Mouse (Mus musculus) erythroblast, adult 5-6 weeks (primary cell): ENCODE results near the gene Thbs2. TPM values are rescaled to one million over a fixed set of nuclear protein-coding genes. Genes with fewer than 3 reads are reported as not detected.
"Not testable (repeated sequence)": the region's sequence is repeated elsewhere in the genome, so short reads cannot be mapped to it uniquely, and the experiment has no call there.

Source experiments
- ATAC-seq: replicated peaks from 2 replicates; pipeline ENCODE4 v1.8.0; 2016; ENCODE audit warnings: moderate number of reproducible peaks, mild to moderate bottlenecking, moderate TSS enrichment, inconsistent platforms; ENCODE audit not compliant: poor library complexity, low FRiP score, severe bottlenecking
- total RNA-seq, 2 experiments: library from RNA; stranded (forward) in 1 of 2; stranded (reverse) in 1 of 2; fragments of 150-400 nt in 1 of 2; fragments of 200-764, 138-1000 nt in 1 of 2; gene quantifications; 2 replicates each; pipeline versions ENCODE4 v1.2.3 to v1.2.4; 2015 to 2017; ENCODE audit warnings: low replicate concordance in 2 of 2

Gene Thbs2
- total RNA-seq, 2 experiments from 2014 or later, result not detected

DNA sequence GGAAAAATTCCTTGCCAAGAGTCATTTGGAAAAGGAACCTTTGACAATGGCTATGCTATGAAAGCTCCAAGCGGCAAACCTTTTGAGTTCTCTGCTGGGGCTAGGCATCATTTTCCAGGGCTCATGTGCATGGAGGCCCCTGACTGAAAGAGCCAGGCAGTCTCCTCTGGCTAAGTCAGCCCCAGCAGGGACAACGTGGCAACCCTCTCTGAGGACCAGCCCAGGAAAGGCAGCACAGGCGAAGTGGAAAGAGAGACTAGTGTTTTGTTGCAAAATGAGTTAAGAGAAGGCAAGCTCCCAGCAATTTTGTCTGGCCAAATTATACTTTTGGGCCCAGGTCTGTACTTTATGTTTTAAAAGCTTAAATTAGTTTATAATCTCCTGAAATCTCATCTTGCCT lies 50.0 kb downstream of the Thbs2 start:
- no peak for ATAC-seq

DNA sequence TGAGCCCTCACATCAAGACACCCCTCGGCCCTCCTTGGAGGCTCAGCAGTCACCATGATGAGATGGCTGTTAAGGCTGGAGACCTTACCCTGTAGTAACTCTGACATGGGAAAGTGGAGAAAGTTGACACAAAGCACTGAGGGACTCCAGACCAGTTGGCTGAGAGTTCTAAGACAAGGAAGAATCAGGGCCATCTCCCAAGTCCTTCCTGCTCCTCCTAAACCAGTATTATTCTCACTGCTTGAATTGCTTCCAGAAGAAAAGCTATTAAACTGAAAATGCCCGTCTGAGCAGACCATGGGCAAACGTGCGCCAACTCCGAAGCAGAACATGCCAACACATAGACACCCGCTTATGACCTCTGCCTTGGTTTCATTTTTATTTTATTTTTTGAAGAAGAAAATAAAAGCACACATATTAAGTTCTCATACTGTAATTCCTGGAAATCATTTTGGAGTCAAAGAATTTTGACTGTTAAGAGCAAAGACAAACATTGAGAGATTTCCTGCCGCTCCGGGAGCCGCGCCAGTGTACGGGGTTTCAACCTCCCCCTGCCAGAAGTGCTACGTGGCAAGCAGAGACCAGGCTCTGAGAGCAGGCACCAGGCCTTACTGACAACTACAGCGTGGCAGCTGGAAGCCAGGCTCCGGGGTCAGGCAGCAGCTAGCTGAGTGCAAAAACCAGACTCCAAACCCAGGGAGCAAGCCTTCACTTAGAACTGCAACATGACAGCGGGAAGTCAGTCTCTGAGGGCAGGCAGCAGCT lies 53.5 kb downstream of the Thbs2 start:
- ATAC-seq, result no peak

DNA sequence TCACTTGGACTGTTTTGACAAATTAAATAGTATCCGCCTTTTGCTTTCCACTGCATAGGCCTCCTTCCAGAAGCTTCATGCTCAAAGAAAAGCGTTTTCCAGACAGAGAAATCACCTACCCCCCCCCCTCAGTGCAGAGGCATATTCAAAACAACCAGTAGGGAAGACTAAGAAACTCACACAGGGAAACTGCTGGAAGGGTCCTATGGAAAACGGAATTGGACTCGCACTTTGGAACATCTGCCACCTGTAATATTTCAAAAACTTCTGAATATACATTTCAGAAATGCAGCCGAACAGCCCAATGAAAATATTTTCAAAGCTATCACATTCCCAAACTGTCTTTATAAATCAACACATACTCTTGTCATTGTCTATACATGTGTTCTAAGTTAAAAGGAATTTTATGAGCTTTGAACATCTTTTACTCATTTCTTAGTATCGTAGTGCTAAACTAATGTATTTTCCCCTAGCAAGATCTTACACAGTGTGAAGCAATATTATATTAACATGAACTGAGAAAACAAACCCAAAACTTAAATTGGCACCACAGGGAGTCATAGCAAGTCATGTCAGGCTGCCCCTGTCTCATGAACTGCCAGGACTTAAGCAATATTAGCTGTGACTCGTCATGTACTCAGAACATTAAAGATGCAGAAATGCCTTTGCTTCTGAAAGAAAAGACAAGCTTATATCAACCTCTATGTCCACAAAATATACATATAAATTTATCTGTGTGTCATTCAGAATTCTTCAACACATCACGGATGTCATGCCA lies 58.3 kb downstream of the Thbs2 start:
- ATAC-seq, result no peak

DNA sequence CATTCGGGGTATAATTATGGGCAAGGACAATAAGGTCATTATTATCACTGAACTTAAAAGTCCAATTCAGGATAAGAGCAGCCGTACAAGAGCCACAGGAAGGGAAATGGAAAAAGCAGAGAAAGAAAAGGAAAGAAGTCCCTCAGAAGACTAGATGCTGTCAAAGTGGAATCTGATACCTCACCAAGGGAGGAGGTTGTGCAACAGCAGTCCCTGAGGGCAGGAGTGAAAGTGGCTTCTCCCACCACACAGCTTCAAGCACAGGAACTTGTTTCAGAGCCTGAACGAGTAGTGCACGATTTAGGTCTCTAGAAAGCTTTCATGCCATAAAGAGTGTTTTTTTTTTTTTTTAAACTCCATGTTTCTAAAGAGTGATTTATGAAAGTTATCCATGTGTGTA lies 65.1 kb downstream of the Thbs2 start:
- ATAC-seq, result no peak

DNA sequence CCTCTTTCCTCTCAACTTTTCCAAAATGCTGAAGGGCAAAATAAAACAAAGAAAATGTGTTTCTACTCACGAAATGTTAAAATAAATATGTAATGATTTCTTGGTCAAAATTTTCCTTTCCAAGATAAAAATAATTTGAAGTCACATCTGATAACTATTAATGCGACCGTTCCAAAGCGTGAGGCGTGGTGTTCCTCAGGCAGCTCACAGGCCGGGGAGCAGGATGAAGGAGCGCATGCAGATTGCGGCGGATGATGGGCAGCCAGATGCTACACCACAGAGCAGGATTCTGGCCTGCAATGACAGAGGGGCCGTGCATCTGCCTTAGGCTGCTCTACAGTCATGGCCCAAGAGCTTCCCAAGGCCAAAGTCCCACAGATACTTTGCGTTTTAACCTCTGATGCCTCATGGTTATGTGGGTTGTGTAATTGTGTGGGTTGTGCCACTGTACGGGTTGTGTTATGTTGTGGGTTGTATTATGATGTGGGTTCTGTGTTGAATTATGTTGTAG lies 66.2 kb downstream of the Thbs2 start:
- no peak for ATAC-seq

DNA sequence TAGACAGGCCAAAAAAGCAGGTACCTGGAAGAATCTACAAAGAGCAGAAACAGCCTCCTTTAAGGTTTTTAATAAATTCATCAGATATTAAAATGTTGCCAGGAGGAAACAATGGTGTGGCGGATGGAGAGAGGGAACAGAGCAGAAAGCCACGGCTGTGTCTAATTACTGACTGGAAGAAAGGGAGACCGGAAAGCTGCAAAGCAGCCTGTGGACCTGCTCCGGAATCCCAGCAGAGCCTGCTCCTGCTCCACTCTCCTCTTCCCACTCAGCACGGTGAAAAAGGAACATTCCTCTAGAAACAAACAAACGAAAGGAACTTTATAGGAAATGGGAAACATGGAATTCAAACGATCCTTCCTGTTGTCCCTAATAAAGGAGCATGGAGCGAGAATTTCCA lies 69.6 kb downstream of the Thbs2 start:
- no peak for ATAC-seq

DNA sequence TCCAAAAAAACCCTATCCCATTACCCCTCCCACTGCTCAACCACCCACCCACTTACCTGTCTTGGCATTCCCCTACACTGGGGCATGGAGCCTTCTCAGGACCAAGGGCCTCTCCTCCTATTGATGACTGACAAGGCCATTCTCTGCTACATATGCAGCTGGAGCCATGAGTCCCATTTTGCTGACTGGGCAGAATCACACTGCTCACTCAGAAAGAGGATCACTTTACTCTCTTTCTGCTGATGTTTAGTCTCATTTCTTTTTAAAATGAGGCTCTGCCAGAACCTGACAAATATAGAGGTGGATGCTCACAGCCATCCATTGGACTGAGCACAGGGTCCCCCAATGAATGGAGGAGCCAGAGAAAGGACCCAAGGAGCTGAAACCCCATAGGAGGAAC lies 73.0 kb downstream of the Thbs2 start:
- ATAC-seq, result not testable (repeated sequence)

DNA sequence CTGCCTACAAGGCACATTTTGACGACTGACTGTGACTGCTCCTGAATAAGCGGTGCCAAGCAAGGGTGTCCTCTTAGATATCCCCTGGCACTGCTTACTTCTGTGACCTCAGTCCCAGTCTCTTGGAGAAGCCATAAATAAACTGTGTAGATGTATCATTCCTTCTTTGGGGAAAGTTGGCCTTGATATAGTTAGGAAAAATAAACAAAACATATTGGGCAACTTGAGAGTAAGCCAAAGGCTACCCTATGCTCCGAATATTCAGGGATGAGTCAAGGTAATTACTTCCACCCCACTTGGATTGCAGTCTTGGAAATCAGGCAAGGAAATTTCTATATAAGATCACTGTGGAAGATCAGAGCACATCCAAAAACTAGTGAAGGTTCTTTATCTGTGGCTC lies 74.0 kb downstream of the Thbs2 start:
- ATAC-seq, result no peak

DNA sequence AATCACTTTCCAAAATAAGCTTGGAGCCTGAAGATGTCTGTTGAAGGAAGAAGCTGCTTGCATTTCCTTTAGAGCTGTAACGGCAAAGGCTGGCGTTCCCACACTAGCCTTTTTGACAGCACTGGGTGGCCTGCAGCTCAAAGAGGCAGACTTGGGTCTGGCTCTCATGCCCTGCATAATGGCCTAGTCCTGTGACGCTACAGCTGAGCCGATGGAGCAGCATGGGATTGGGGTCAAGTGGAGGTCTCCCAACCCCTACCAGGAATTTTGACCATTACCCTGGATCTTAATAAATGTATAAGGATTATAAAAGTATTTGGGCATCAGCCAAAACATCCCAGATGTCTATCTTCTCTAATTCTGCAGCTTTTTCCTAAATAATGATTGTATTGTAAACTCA lies 75.0 kb downstream of the Thbs2 start:
- no peak for ATAC-seq

Other genes starting within 250 kb of the Thbs2 start
- gene Wdr27, start 248.9 kb upstream of the Thbs2 start, total RNA-seq (2015; ENCODE audit: low replicate concordance), result not detected in 2 replicates
- not detected in 2 replicates for gene Wdr27, start 248.9 kb upstream of the Thbs2 start, total RNA-seq (2017; ENCODE audit: low replicate concordance)
- gene 1600012H06Rik, start 248.9 kb upstream of the Thbs2 start, total RNA-seq (2015; ENCODE audit: low replicate concordance), result 5.4 and 9.0 TPM in 2 replicates
- gene 1600012H06Rik, start 248.9 kb upstream of the Thbs2 start, total RNA-seq (2017; ENCODE audit: low replicate concordance), result 6.7 and 6.8 TPM in 2 replicates